Comparison of ENCODE assay signal across 21 mouse cellular contexts in the genomic region with DNA sequence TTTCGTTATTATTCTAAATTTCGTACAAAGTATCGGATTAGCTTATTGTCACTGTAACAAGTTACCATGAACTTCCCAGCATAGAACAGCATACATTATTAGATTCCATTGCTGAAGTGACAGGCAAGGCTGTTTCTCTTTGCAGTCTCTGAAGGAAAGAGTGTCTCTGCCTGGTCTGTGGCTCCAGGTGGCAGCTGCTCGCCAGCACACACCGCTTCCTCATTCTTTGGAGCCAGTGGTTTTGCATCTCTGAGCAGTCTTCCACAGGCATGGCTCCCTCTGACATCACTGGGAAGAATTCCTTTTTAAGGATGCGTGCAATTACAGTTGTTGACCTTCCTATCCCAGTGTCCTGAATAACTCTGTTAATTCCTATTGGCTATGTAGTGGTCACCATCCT. TPM values are rescaled to one million over a fixed set of nuclear protein-coding genes. Genes with fewer than 3 reads are reported as not detected.
"Had no signal": no experiment of that assay in that cellular context is flagged by ENCODE, and none has a peak within 500 bp of the region (broad histone marks: within the 10 kb centered on the region; RNA-seq: fewer than 3 reads in every experiment).

No protein-coding gene starts in this region.

- H3K4me3 ChIP-seq: limb, embryonic 12.5 days; limb, embryonic 15.5 days; megakaryocyte, embryonic 14.5 days; midbrain, embryonic 10.5 days; neural tube, embryonic 13.5 days had no signal

- H3K9ac ChIP-seq: limb, embryonic 12.5 days; limb, embryonic 15.5 days; liver, embryonic 14.5 days; liver, postnatal 0 days; lung, embryonic 14.5 days; neural tube, embryonic 13.5 days had no signal

- H3K4me2 ChIP-seq: limb, embryonic 12.5 days; limb, embryonic 15.5 days; liver, embryonic 11.5 days; lung, embryonic 14.5 days; neural tube, embryonic 13.5 days had no signal

- H3K36me3 ChIP-seq: limb, embryonic 12.5 days; limb, embryonic 15.5 days had no signal

- ATAC-seq: inflammation-experienced regulatory T-cells, adult 6 months; intestine, embryonic 16.5 days; liver, postnatal 0 days; lung, postnatal 0 days had no signal

- H3K27ac ChIP-seq: limb, embryonic 12.5 days; limb, embryonic 15.5 days; liver, embryonic 14.5 days; macrophage; midbrain, embryonic 10.5 days; neural tube, embryonic 13.5 days; stomach, postnatal 0 days had no signal

- H3K27me3 ChIP-seq: limb, embryonic 12.5 days; limb, embryonic 15.5 days; neural tube, embryonic 13.5 days had no signal

- DNase-seq: kidney, adult 18-20 months; kidney, adult 9 months; kidney, postnatal 14 days; kidney, postnatal 4 days; liver, postnatal 0 days; midbrain, embryonic 14.5 days; right cerebral cortex, postnatal 14 days; right cerebral cortex, postnatal 4 days had no signal

- H3K9me3 ChIP-seq: limb, embryonic 12.5 days; limb, embryonic 15.5 days; megakaryocyte, embryonic 14.5 days; midbrain, embryonic 10.5 days; neural tube, embryonic 13.5 days had no signal

RNA-seq across cellular contexts. Expression of a gene that starts 52.7 kb away (rescaled TPM):
- polyA plus RNA-seq: macrophage had no signal
